Mouse (Mus musculus): ENCODE measurements at regions not wholly inside any gene's neighbourhood (a gene's known extent, or its start where the extent isn't known, plus 50 kb on each side); places are given as distances from the start of the nearest gene placed in this dataset.
"Not testable (repeated sequence)": the region's sequence is repeated elsewhere in the genome, so short reads cannot be mapped to it uniquely, and the experiment has no call there.

- H3K4me3 ChIP-seq (ENCODE audit: control insufficient read depth in 1 of 2, insufficient read depth in 1 of 2, low read depth in 2 of 2, low read length in 2 of 2): no peak overlapping the region
- no peaks in the 10 kb centered on the region; a peak in 1 of 4 replicates for H3K27me3 ChIP-seq (ENCODE audit: control insufficient read depth in 1 of 2, insufficient read depth in 2 of 2, low read length in 2 of 2)
- H3K9me3 ChIP-seq (replicated peaks; ENCODE audit: insufficient read depth, low read length): no peaks in the 10 kb centered on the region
- H3K4me1 ChIP-seq (ENCODE audit: control insufficient read depth in 1 of 2, insufficient read depth in 2 of 2, low read length in 2 of 2): no peaks in the 10 kb centered on the region
- DNase-seq (ENCODE audit: low read depth, low spot score): no peak
- H3K79me2 ChIP-seq (ENCODE audit: control insufficient read depth, insufficient read depth, low read length, poor library complexity): no peaks in the 10 kb centered on the region
- TF ChIP-seq CHD2 (IDR thresholded peaks at IDR 0.05; ENCODE audit: low read length) (no peak), GABPA (IDR thresholded peaks at IDR 0.05; ENCODE audit: low read depth, low read length) (no peak), MEF2A (IDR thresholded peaks at IDR 0.05; ENCODE audit: extremely low read depth, insufficient replicate concordance, low read depth, low read length, poor library complexity, severe bottlenecking) (no peak), CTCF (IDR thresholded peaks at IDR 0.05 in 2 of 3, conservative IDR thresholded peaks at IDR 0.05 in 1 of 3; ENCODE audit: control insufficient read depth in 1 of 3, insufficient read depth in 1 of 3, low read depth in 2 of 3, low read length in 3 of 3, poor library complexity in 1 of 3, severe bottlenecking in 1 of 3) (no peak), ELF1 (IDR thresholded peaks at IDR 0.05; ENCODE audit: low read depth, low read length) (no peak), RCOR1 (IDR thresholded peaks at IDR 0.05; ENCODE audit: low read depth, low read length) (no peak)
- H3K27ac ChIP-seq (ENCODE audit: control insufficient read depth, low read depth, low read length): no peak overlapping the region
- H3K36me3 ChIP-seq (ENCODE audit: control insufficient read depth in 1 of 2, insufficient read depth in 2 of 2, low read length in 2 of 2): no peaks in the 10 kb centered on the region
- H3K9ac ChIP-seq (ENCODE audit: control insufficient read depth, low read depth, low read length, poor library complexity, severe bottlenecking): no peak overlapping the region
These were observed 392.5 kb upstream of the Stxbp6 start for GRCm38 (mm10) chr12:45467058-45467457.

GRCm38 (mm10) chr12:45466066-45466465 lies 391.6 kb upstream of the Stxbp6 start:
- Histone ChIP-seq H3K27ac (ENCODE audit: control insufficient read depth, low read depth, low read length) (no peak overlapping the region), H3K9me3 (replicated peaks; ENCODE audit: insufficient read depth, low read length) (no peaks in the 10 kb centered on the region), H3K36me3 (ENCODE audit: control insufficient read depth in 1 of 2, insufficient read depth in 2 of 2, low read length in 2 of 2) (no peaks in the 10 kb centered on the region), H3K79me2 (ENCODE audit: control insufficient read depth, insufficient read depth, low read length, poor library complexity) (no peaks in the 10 kb centered on the region), H3K4me3 (ENCODE audit: control insufficient read depth in 1 of 2, insufficient read depth in 1 of 2, low read depth in 2 of 2, low read length in 2 of 2) (no peak overlapping the region), H3K4me1 (ENCODE audit: control insufficient read depth in 1 of 2, insufficient read depth in 2 of 2, low read length in 2 of 2) (no peaks in the 10 kb centered on the region), H3K27me3 (ENCODE audit: control insufficient read depth in 1 of 2, insufficient read depth in 2 of 2, low read length in 2 of 2) (no peaks in the 10 kb centered on the region; a peak in 1 of 4 replicates), H3K9ac (ENCODE audit: control insufficient read depth, low read depth, low read length, poor library complexity, severe bottlenecking) (no peak overlapping the region)
- no peak for DNase-seq (ENCODE audit: low read depth, low spot score)
- TF ChIP-seq RAD21 (IDR thresholded peaks at IDR 0.05; ENCODE audit: low read depth, low read length) (peak; percentile 7), SMC3 (IDR thresholded peaks at IDR 0.05; ENCODE audit: low read depth, low read length) (peak; percentile 19; the same call in 1 of the 2 replicates), USF1 (IDR thresholded peaks at IDR 0.05; ENCODE audit: low read depth, low read length) (no peak)

GRCm38 (mm10) chr12:45464952-45465351 lies 390.4 kb upstream of the Stxbp6 start:
- Histone ChIP-seq H3K27ac (ENCODE audit: control insufficient read depth, low read depth, low read length) (no peak overlapping the region), H3K4me3 (ENCODE audit: control insufficient read depth in 1 of 2, insufficient read depth in 1 of 2, low read depth in 2 of 2, low read length in 2 of 2) (no peak overlapping the region), H3K36me3 (ENCODE audit: control insufficient read depth in 1 of 2, insufficient read depth in 2 of 2, low read length in 2 of 2) (no peaks in the 10 kb centered on the region), H3K9me3 (replicated peaks; ENCODE audit: insufficient read depth, low read length) (no peaks in the 10 kb centered on the region), H3K9ac (ENCODE audit: control insufficient read depth, low read depth, low read length, poor library complexity, severe bottlenecking) (no peak overlapping the region), H3K4me1 (ENCODE audit: control insufficient read depth in 1 of 2, insufficient read depth in 2 of 2, low read length in 2 of 2) (no peaks in the 10 kb centered on the region), H3K27me3 (ENCODE audit: control insufficient read depth in 1 of 2, insufficient read depth in 2 of 2, low read length in 2 of 2) (no peaks in the 10 kb centered on the region; a peak in 1 of 4 replicates), H3K79me2 (ENCODE audit: control insufficient read depth, insufficient read depth, low read length, poor library complexity) (no peaks in the 10 kb centered on the region)
- TF ChIP-seq MYB (IDR thresholded peaks at IDR 0.05; ENCODE audit: low read depth, low read length): no peak
- TF ChIP-seq CHD2 (IDR thresholded peaks at IDR 0.05; ENCODE audit: low read length): no peak
- no peak for TF ChIP-seq MYC (IDR thresholded peaks at IDR 0.05; ENCODE audit: low read depth, low read length)
- TF ChIP-seq ZMIZ1 (IDR thresholded peaks at IDR 0.05; ENCODE audit: low read depth, low read length): no peak
- TF ChIP-seq KAT2A (conservative IDR thresholded peaks at IDR 0.05; ENCODE audit: low read depth, low read length): no peak
- no peak for TF ChIP-seq GABPA (IDR thresholded peaks at IDR 0.05; ENCODE audit: low read depth, low read length)
- no peak for DNase-seq (ENCODE audit: low read depth, low spot score)

GRCm38 (mm10) chr12:45458746-45459145 lies 384.2 kb upstream of the Stxbp6 start:
- H3K79me2 ChIP-seq (ENCODE audit: control insufficient read depth, insufficient read depth, low read length, poor library complexity); H3K4me1 ChIP-seq (ENCODE audit: control insufficient read depth in 1 of 2, insufficient read depth in 2 of 2, low read length in 2 of 2); DNase-seq (ENCODE audit: low read depth, low spot score); H3K36me3 ChIP-seq (ENCODE audit: control insufficient read depth in 1 of 2, insufficient read depth in 2 of 2, low read length in 2 of 2); H3K27ac ChIP-seq (ENCODE audit: control insufficient read depth, low read depth, low read length); H3K9ac ChIP-seq (ENCODE audit: control insufficient read depth, low read depth, low read length, poor library complexity, severe bottlenecking); H3K9me3 ChIP-seq (replicated peaks; ENCODE audit: insufficient read depth, low read length); H3K27me3 ChIP-seq (ENCODE audit: control insufficient read depth in 1 of 2, insufficient read depth in 2 of 2, low read length in 2 of 2); H3K4me3 ChIP-seq (ENCODE audit: control insufficient read depth in 1 of 2, insufficient read depth in 1 of 2, low read depth in 2 of 2, low read length in 2 of 2): not testable (repeated sequence)
